Mouse (Mus musculus) urinary bladder, postnatal 36 days (tissue): ENCODE data around the gene Gas6.

Experiments
- DNase-seq, 2 experiments: peaks; one replicate each; pipeline ENCODE4 v3.0.0; 2022; ENCODE audit warnings: low spot score in 2 of 2, mixed read lengths in 1 of 2

The Gas6 gene

DNA sequence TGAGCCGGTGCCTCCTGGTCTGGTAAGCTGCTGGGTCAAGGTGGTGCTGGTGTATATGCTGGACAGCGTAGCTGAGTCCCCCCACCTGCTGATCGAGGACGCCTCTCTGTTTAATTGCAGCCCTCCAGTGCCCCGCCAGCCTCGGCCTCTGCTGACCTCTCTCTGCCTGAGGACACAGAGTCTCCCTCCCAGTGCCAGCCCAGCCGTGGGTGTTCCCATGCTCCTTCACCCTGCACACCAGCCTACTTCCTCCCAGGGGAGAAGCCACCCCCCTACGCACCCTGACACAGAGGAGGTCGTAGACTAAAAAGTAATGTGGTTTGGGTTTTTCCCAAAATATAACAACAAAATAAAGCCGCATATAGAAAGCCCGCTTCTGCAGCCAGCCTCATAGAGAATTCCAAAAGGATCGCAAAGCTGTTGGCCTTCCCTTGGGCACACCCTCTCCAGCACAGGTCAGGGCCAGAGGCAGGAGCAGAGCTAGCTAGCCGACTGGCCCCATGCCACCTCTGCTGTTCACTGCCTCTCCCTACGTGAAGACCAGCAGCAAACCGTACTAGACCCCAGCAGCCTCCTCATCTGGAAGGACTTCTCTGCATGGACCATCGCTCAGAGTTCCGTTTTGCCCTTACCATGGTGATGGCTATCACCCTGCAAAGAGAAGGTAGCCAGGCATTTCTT, 33.1 kb downstream of the Gas6 start:
- no peak for DNase-seq

DNA sequence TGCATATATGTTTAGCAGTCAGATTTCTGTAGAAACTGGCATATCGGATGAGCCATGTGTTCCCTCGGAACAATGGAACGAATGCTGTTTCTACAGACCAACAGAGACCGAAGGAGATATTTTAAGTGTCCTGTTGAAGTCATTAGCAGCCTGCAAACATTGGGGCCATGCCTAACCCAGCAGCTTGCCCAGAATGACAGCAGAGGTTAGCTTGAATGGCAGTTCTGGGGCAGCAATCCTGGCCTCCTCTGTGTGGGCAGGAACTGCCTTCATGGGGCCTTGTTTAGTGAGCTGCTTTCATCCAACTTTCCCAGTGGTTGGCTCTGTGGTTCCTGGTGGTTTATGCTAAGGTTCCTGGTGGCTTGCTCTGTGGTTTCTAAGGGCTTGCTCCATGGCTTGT, 34.9 kb downstream of the Gas6 start:
- no peak for DNase-seq

- DNase-seq: peak; percentile 58 to 71
Measured at GRCm38 (mm10) chr8:13455295-13455694, 39.0 kb downstream of the Gas6 start.

GRCm38 (mm10) chr8:13454341-13455113, 39.8 kb downstream of the Gas6 start:
- no peak for DNase-seq

DNA sequence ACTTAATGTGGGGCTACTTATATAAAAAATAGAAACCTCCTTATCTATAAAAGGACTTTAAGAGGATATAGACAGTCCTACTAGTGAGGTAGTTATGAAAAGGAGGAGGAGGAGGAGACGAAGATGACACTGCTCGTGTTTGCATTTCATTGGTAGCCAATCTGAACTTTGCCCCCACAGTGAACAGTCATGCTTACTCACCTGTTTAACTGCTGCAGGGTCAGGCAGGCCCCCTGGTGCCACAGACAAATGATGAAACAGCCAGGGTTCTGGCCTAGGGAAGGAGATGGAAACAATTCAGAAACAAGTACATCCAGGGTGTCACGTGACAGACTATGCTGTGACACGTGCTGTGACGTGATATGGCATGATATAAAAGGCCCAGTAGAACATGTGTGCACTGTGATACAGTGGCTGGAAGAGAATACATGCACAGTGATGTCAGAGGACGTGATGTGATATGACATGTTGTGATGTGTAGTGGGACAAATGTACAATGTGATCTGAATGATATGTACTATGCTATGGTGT, 42.5 kb downstream of the Gas6 start:
- DNase-seq: no peak

- no peak for DNase-seq
Measured at GRCm38 (mm10) chr8:13448145-13448544, 46.1 kb downstream of the Gas6 start.

- DNase-seq: no peak
Measured at GRCm38 (mm10) chr8:13446456-13446855, 47.8 kb downstream of the Gas6 start.

GRCm38 (mm10) chr8:13442152-13442551, 52.1 kb downstream of the Gas6 start:
- DNase-seq: no peak

- DNase-seq: no peak
Measured at GRCm38 (mm10) chr8:13437531-13437930, 56.8 kb downstream of the Gas6 start.

GRCm38 (mm10) chr8:13436052-13436451, 58.2 kb downstream of the Gas6 start:
- DNase-seq: no peak

DNA sequence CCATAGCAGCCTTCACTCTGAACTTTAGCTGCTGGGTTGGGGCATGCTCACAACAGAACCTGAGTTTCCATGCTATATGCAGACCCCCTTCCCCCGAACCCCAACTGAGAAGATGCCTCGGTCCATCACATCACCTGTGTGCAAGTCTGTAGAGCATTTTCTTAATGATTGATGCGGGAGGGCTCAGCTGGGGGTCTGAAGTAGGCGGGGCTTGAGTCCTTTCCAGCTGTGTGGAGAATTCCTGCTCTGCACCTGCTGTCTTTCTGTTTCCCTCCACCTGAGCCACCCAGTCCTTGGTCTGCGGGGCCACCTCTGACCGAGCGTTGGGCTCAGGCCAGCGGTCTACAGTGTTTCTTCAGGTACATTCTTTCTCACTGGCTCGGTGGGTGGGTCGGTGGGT, 59.4 kb downstream of the Gas6 start, which contains the start of gene Tmem255b:
TSS of gene Tmem255b (plus strand) at position 301 of the 400 bp plus-strand sequence.
- DNase-seq: no peak

DNA sequence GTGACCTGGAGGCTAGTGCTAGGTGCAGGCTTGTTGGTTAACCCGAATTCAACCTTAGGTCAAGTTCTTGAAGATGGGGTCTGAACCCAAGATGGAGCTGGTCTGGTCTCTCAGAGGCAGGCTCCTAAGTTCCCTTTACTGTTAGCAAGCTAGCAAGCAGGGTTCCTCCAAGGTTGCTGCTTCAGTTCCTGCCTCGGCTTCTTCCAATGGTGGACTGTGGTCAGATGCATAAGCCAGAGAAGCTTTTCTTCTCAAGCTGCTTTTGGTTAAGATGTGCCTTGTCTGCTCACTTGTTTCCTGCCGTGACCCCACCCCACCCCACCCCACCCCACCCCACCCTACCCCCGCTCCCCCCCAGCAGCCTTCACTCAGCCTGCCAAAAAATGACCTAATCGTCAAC, 61.2 kb downstream of the Gas6 start:
- DNase-seq: no peak

GRCm38 (mm10) chr8:13430866-13431265, 63.4 kb downstream of the Gas6 start:
- DNase-seq: no peak

GRCm38 (mm10) chr8:13430412-13430811, 63.9 kb downstream of the Gas6 start:
- DNase-seq: no peak

DNA sequence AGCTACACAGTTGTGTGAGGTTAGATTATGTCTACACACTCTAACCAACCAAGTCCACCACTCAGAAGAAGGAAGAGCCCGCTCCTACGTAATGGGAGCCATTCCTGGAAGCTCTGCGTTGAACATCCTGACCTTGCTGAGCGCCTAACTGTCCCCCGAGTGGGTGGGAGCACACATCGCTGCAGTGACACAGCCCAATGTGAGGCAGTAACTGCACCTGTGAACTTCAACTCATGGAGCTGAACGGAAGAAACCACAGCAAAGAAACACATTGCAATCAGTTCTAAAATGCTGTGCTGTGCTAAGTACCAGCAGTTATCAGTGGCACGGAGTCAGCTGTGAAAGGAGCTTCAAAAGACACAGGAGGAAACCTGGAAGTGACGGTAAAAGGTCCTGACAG, 66.1 kb downstream of the Gas6 start:
- DNase-seq: no peak

GRCm38 (mm10) chr8:13427351-13427750, 66.9 kb downstream of the Gas6 start:
- DNase-seq: no peak

GRCm38 (mm10) chr8:13420970-13421369, 73.3 kb downstream of the Gas6 start:
- no peak for DNase-seq

GRCm38 (mm10) chr8:13419111-13419639, 75.1 kb downstream of the Gas6 start:
- DNase-seq: no peak

- DNase-seq: no peak
Measured at GRCm38 (mm10) chr8:13415879-13416278, 78.4 kb downstream of the Gas6 start.
